Mouse (Mus musculus) midbrain, embryonic 16.5 days (tissue): ENCODE measurements around the gene Polr1c. TPM values are rescaled to one million over a fixed set of nuclear protein-coding genes. Genes with fewer than 3 reads are reported as not detected.

Source experiments
- ATAC-seq: fragments of 200-750 bp; cut with Nextera tagmentation; 2 replicates; pipeline ENCODE4 v1.8.0; 2017; ENCODE audit warnings: moderate TSS enrichment
- H3K27ac ChIP-seq: fragments of 300-500 bp; sonication (generic); 2 replicates; pipeline ENCODE4 v1.5.1; 2014; ENCODE audit warnings: mild to moderate bottlenecking, low read length, mixed read lengths
- H3K27me3 ChIP-seq: fragments of 300-500 bp; sonication (generic); 2 replicates; pipeline ENCODE4 v1.6.1; 2014; ENCODE audit warnings: low read depth, low read length, mixed read lengths; ENCODE audit not compliant: control insufficient read depth, insufficient read depth
- H3K36me3 ChIP-seq: fragments of 300-500 bp; sonication (generic); 2 replicates; pipeline ENCODE4 v1.6.1; 2014; ENCODE audit warnings: mild to moderate bottlenecking, low read length, moderate library complexity, mixed read lengths; ENCODE audit not compliant: control insufficient read depth, insufficient read depth
- H3K4me1 ChIP-seq: fragments of 300-500 bp; sonication (generic); 2 replicates; pipeline ENCODE4 v1.6.1; 2014; ENCODE audit warnings: mild to moderate bottlenecking, low read length, mixed read lengths; ENCODE audit not compliant: control insufficient read depth, insufficient read depth
- H3K4me2 ChIP-seq: fragments of 300-500 bp; sonication (generic); 2 replicates; pipeline ENCODE4 v1.6.1; 2014; ENCODE audit warnings: mild to moderate bottlenecking, low read length, mixed read lengths
- H3K4me3 ChIP-seq: fragments of 300-500 bp; sonication (generic); 2 replicates; pipeline ENCODE4 v1.5.1; 2014; ENCODE audit warnings: low read depth, mild to moderate bottlenecking, low read length, moderate library complexity, mixed read lengths
- H3K9ac ChIP-seq: fragments of 300-500 bp; sonication (generic); 2 replicates; pipeline ENCODE4 v1.6.1; 2014; ENCODE audit warnings: low read depth, low read length, mixed read lengths
- H3K9me3 ChIP-seq: fragments of 300-500 bp; sonication (generic); replicated peaks from 2 replicates; pipeline ENCODE4 v1.6.1; 2014; ENCODE audit warnings: mild to moderate bottlenecking, low read length, mixed read lengths; ENCODE audit not compliant: control insufficient read depth, poor library complexity, severe bottlenecking
- WGBS: fragments of 180-500 bp; shearing (Covaris S2); extraction: QIAGEN DNeasy Blood & Tissue Kit; methylation state at CpG from one replicate; pipeline ENCODE4 v1.1.7; 2014; 5-methylcytosine and 5-hydroxymethylcytosine counted together
- polyA plus RNA-seq: library from polyadenylated mRNA; unstranded; fragments of >200 nt; fragmentation: Nextera tagmentation; extraction: Ambion mirVana; gene quantifications from 2 replicates; pipeline ENCODE4 v1.2.1, GENCODE M21; 2015

The Polr1c gene
- polyA plus RNA-seq, 1 experiment from 2014 or later: 71.3 TPM

DNA sequence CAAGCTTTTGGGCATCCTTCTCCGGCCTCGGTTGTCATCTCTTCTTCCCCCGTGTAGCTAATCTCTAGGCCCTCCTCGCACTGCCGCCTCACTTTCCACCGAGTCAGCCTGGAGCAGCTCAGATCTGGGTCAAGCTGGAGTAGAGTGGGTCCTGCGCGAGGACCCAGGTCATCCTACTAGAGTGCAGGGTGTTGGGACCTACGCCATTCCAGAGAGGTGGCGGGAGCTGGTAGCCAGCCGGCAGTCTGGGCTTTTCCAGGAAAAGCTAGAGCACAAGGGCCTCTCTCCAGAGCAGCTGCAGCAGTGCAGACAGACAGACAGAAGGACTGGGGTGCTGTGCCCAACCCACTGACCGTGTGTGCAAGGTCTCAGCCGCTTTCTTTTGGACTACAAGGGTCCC is 5.6 kb downstream of the Polr1c start:
- no peaks in the 10 kb centered on the region for H3K9me3 ChIP-seq
- ATAC-seq: no peak
- H3K36me3 ChIP-seq: peaks cover 63% of the 10 kb centered on the region
- H3K4me3 ChIP-seq: no peak overlapping the region
- H3K27me3 ChIP-seq: no peaks in the 10 kb centered on the region
- WGBS: 88% methylated on average over 13 of the region's 13 CpGs
- peaks cover 8% of the 10 kb centered on the region for H3K4me1 ChIP-seq
- no peak overlapping the region for H3K4me2 ChIP-seq
- no peak overlapping the region for H3K27ac ChIP-seq
- no peak overlapping the region for H3K9ac ChIP-seq

DNA sequence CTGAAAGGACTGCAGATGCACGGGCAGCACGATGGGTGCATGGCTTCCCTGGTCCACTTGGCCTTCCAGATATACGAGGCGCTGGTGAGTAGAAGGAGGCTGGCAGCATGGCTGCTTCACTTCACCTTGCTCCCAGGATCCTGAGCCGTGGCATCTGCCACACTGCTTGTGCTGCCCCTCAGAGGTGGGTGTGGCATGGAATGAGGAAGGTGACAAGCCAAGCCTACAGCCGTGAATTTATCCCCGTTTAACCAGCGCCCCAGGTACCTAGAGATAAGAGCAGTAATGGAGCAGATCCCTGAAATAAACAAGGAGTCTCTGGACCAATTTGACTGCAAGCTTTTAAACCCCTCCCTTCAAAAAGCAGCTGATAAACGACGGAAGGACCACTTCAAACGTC is 6.4 kb downstream of the Polr1c start:
- Histone ChIP-seq H3K36me3 (peaks cover 69% of the 10 kb centered on the region), H3K9ac (no peak overlapping the region), H3K4me3 (no peak overlapping the region), H3K9me3 (no peaks in the 10 kb centered on the region), H3K27me3 (no peaks in the 10 kb centered on the region), H3K27ac (no peak overlapping the region), H3K4me2 (no peak overlapping the region), H3K4me1 (peaks cover under 1% of the 10 kb centered on the region)
- no peak for ATAC-seq
- WGBS: 89% methylated on average over 11 of the region's 11 CpGs

DNA sequence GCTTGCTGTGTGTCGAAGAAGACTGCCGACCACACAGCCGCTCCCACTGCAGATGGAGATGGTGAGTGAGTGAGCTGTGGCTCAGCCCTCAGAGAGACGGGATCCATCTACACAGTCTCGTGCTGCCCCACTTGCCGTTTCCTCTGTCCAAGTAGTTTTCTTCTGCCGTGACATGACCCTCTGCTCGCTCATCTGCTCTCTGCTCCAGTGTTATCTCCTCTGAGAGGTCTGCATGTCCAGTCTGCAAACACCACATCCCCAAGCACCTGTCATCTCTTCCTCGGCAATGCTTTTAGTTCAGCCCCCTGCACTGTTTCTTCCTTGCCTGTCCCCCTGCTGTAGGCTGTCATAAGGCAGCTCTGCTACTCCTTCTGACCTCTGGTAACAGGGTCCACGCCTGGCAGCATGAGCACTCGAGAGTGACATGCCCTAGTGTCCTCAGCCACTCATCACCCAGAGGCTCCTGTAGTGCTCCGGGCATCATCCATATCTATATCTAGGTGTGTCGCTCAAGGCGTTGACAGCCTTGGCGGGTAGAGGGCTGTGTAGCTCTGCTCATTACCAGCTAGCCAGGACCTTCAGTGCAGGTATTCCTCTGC is 8.2 kb downstream of the Polr1c start:
- peaks cover 65% of the 10 kb centered on the region for H3K36me3 ChIP-seq
- no peaks in the 10 kb centered on the region for H3K4me1 ChIP-seq
- no peak overlapping the region for H3K27ac ChIP-seq
- H3K9ac ChIP-seq: no peak overlapping the region
- ATAC-seq: no peak
- no peaks in the 10 kb centered on the region for H3K27me3 ChIP-seq
- no peak overlapping the region for H3K4me3 ChIP-seq
- no peaks in the 10 kb centered on the region for H3K9me3 ChIP-seq
- 92% methylated on average over 15 of the region's 15 CpGs for WGBS
- H3K4me2 ChIP-seq: no peak overlapping the region

DNA sequence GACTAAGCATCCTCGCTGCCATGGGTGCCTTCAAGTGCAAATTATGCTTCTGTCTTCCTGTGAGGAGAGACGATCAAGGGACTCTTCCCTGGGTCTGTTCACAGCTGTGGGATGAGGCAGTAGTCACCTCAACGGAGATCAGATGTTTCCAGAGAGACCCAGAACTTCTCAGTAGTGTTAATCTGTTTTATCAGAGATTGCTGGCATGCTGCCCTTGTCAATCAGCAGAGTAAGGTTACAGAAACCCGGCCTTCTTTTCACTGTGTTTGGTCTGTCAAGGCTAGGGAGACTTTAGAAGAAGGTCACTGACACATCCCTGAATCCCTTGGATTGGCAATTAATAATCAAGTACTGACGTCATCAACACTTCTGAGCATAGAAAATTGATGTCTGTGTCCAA is 10.4 kb downstream of the Polr1c start:
- no peak overlapping the region for H3K4me3 ChIP-seq
- no peaks in the 10 kb centered on the region for H3K9me3 ChIP-seq
- 81% methylated on average over 5 of the region's 5 CpGs for WGBS
- no peaks in the 10 kb centered on the region for H3K27me3 ChIP-seq
- no peak overlapping the region for H3K9ac ChIP-seq
- ATAC-seq: no peak
- H3K4me2 ChIP-seq: no peak overlapping the region
- H3K36me3 ChIP-seq: peaks cover 51% of the 10 kb centered on the region
- no peak overlapping the region for H3K27ac ChIP-seq
- no peaks in the 10 kb centered on the region for H3K4me1 ChIP-seq

DNA sequence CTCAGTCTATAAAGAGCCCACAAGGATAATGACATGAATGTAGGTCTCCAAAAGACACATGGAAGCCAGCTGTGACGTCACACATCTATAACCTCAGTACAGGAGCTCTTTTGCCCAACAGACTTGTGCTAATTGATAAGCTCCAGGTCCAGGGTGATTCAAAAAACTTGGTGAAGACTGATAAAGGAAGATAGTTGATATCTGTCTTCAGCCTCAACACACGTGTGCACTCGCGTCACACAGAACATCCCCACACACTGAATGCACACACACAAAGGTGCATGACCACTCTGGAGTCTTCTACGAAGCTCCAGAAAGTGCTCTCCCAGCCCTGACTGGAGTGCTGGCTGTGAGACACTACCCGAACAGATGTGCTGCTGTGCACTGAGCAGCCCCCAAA is 10.8 kb downstream of the Polr1c start:
- 96% methylated on average over 6 of the region's 6 CpGs for WGBS
- H3K27ac ChIP-seq: no peak overlapping the region
- no peak overlapping the region for H3K4me2 ChIP-seq

DNA sequence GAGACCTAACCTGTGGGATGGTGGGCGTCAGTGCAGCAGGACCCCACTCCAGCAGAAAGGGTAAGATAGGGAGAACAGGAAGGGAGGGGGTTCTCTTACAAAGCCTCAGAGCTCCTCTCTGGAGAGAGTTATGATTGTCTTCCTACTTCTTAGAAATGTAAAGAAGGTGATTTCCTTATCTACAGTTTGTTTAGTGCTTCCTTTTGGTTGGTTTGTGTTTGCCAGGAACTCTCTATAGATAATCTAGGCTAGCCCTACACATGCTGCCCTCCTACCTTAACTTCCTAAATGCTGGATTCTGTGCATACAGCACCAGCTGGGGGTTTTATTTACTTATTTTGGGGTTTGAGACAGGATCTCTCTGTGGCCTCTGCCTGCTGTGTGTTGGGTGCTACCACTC is 11.8 kb downstream of the Polr1c start:
- no peak overlapping the region for H3K9ac ChIP-seq

More for the DNA sequence above, 10.8 kb downstream of the Polr1c start:
- H3K9me3 ChIP-seq: no peaks in the 10 kb centered on the region
- no peak overlapping the region for H3K4me3 ChIP-seq
- no peak for ATAC-seq
- no peaks in the 10 kb centered on the region for H3K4me1 ChIP-seq
- H3K36me3 ChIP-seq: peaks cover 47% of the 10 kb centered on the region
- H3K27me3 ChIP-seq: no peaks in the 10 kb centered on the region
- no peak overlapping the region for H3K9ac ChIP-seq

DNA sequence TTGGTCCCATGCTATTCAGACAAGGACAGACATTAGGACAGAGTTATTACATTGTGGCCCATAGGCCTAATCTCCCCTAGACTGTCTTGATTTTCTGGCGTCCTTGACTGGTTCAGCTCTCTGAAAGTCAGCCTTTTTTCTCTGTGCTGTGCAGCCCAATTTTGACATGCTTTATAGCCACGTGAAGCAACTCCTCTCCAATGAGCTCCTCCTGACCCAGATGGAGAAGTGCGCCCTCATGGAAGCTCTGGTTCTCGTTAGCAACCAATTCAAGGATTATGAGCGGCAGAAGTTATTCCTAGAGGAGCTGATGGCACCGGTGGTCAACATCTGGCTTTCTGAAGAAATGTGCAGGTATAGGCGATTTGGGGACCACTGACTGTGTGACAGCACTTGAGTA is 20.3 kb downstream of the Polr1c start:
- H3K4me2 ChIP-seq: no peak overlapping the region
- H3K9me3 ChIP-seq: no peaks in the 10 kb centered on the region
- no peaks in the 10 kb centered on the region for H3K27me3 ChIP-seq
- peaks cover 52% of the 10 kb centered on the region for H3K36me3 ChIP-seq
- H3K4me1 ChIP-seq: no peaks in the 10 kb centered on the region
- H3K27ac ChIP-seq: no peak overlapping the region
- H3K4me3 ChIP-seq: no peak overlapping the region
- 92% methylated on average over 7 of the region's 7 CpGs for WGBS
- no peak for ATAC-seq
- H3K9ac ChIP-seq: no peak overlapping the region

More for the DNA sequence above, 11.8 kb downstream of the Polr1c start:
- no peak overlapping the region for H3K27ac ChIP-seq
- H3K27me3 ChIP-seq: no peaks in the 10 kb centered on the region
- 87% methylated on average over 1 of the region's 1 CpGs for WGBS
- no peak overlapping the region for H3K4me3 ChIP-seq
- no peaks in the 10 kb centered on the region for H3K9me3 ChIP-seq
- no peak for ATAC-seq
- no peaks in the 10 kb centered on the region for H3K4me1 ChIP-seq
- H3K4me2 ChIP-seq: no peak overlapping the region
- peaks cover 38% of the 10 kb centered on the region for H3K36me3 ChIP-seq

DNA sequence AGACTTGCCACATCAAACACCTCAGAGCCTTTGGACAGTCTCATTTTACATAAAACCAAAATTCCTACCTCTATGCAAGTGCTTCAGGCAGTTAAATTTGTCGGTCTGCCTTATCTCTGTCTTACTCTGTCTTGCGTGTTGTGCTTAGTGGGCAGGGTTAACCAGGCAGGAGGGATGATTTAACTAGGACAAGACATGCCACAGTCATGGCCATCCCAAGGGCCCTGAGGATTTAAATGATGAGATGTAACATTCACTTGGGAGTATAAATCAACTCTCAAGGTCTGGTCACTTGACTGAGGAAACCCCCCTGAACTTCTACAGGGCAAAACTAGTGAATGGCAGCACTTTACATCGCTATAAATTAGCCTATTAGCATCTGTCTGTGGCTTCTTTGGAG is 26.3 kb downstream of the Polr1c start:
- Histone ChIP-seq H3K27ac (no peak overlapping the region), H3K36me3 (peaks cover 56% of the 10 kb centered on the region), H3K9me3 (no peaks in the 10 kb centered on the region), H3K9ac (no peak overlapping the region), H3K4me3 (no peak overlapping the region), H3K4me1 (no peaks in the 10 kb centered on the region), H3K4me2 (no peak overlapping the region), H3K27me3 (no peaks in the 10 kb centered on the region)
- no peak for ATAC-seq
- WGBS: 89% methylated on average over 3 of the region's 3 CpGs

DNA sequence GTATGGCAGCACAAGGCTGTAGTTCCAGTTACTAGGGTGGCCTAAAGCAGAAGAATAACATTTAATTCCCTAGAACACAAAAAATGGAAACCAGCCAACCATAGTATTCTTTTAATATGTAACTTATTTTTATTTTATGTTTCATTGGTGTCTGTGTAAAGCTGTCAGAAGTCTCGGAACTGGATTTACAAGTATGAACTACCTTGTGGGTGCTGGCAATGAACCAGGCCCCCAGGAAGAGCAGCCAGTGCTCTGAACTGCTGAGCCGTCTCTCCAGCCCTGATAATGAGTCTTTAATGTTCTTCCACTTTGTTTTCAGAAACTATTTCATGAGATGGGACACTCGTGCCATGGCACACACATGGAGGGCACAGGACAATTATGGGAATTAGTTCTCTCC is 37.3 kb downstream of the Polr1c start:
- no peak overlapping the region for H3K27ac ChIP-seq
- H3K9me3 ChIP-seq: no peaks in the 10 kb centered on the region
- H3K4me1 ChIP-seq: no peaks in the 10 kb centered on the region
- 94% methylated on average over 3 of the region's 3 CpGs for WGBS
- no peak overlapping the region for H3K4me3 ChIP-seq
- H3K27me3 ChIP-seq: no peaks in the 10 kb centered on the region
- H3K4me2 ChIP-seq: no peak overlapping the region
- no peak for ATAC-seq
- H3K9ac ChIP-seq: no peak overlapping the region
- peaks cover 51% of the 10 kb centered on the region for H3K36me3 ChIP-seq
